Comparison of ENCODE assay signal across 9 mouse cellular contexts in genomic region chr6:53496325-53496753, GRCm38 (mm10).
DNase-seq lines count a peak whose midpoint lies in the region; ATAC-seq lines count a peak whose summit lies in the region.
"Had no signal": no experiment of that assay in that cellular context is flagged by ENCODE, and none has a peak within 500 bp of the region (broad histone marks: within the 10 kb centered on the region; RNA-seq: fewer than 3 reads in every experiment).

No protein-coding gene starts in this region.

- H3K4me2 ChIP-seq in heart, embryonic 11.5 days, result no peak overlapping the region
- H3K4me2 ChIP-seq in midbrain, embryonic 14.5 days (ENCODE audit: low read length), result no peak overlapping the region
- H3K4me2 ChIP-seq: embryonic facial prominence, embryonic 15.5 days had no signal

- no peaks in the 10 kb centered on the region for H3K36me3 ChIP-seq in heart, embryonic 11.5 days (ENCODE audit: control insufficient read depth, insufficient read depth, low read length)
- no peaks in the 10 kb centered on the region for H3K36me3 ChIP-seq in midbrain, embryonic 14.5 days (ENCODE audit: control insufficient read depth, insufficient read depth, low read length)
- H3K36me3 ChIP-seq: embryonic facial prominence, embryonic 15.5 days had no signal

- no peak overlapping the region for H3K9ac ChIP-seq in heart, embryonic 11.5 days (ENCODE audit: low read depth, low read length)
- no peak overlapping the region for H3K9ac ChIP-seq in midbrain, embryonic 14.5 days (replicated peaks; ENCODE audit: low read length)
- H3K9ac ChIP-seq: embryonic facial prominence, embryonic 15.5 days had no signal

- DNase-seq in heart, adult 11 months, result peak; percentile 97
- peak; percentile 76 for DNase-seq in adipocyte (ENCODE audit: low spot score)
- DNase-seq in heart, adult 8-10 months (ENCODE audit: low spot score), result peak; percentile 53
- peak; percentile 79 to 84 for DNase-seq in kidney, postnatal 36 days
- peak; percentile 96 for DNase-seq in skeletal muscle tissue, adult 2 months (ENCODE audit: low read depth, low spot score)
- no peak for DNase-seq in midbrain, embryonic 14.5 days

- no peak overlapping the region for H3K27ac ChIP-seq in heart, embryonic 11.5 days (ENCODE audit: low read depth, low read length)
- no peak overlapping the region for H3K27ac ChIP-seq in midbrain, embryonic 14.5 days (replicated peaks; ENCODE audit: low read depth, low read length)
- H3K27ac ChIP-seq: embryonic facial prominence, embryonic 15.5 days had no signal

- H3K4me3 ChIP-seq in heart, embryonic 11.5 days (ENCODE audit: low read depth, low read length), result no peak overlapping the region
- no peak overlapping the region for H3K4me3 ChIP-seq in midbrain, embryonic 14.5 days (replicated peaks; ENCODE audit: low read depth, low read length)
- H3K4me3 ChIP-seq: embryonic facial prominence, embryonic 15.5 days had no signal

- 65% methylated on average over 4 of the region's 4 CpGs for WGBS in heart, embryonic 11.5 days (ENCODE audit: insufficient replicate concordance)
- WGBS in midbrain, embryonic 14.5 days, result 73% methylated on average over 4 of the region's 4 CpGs

- H3K9me3 ChIP-seq in heart, embryonic 11.5 days (replicated peaks; ENCODE audit: control insufficient read depth, low read length), result no peaks in the 10 kb centered on the region
- no peaks in the 10 kb centered on the region for H3K9me3 ChIP-seq in midbrain, embryonic 14.5 days (ENCODE audit: control insufficient read depth, low read length)
- H3K9me3 ChIP-seq: embryonic facial prominence, embryonic 15.5 days had no signal

- H3K4me1 ChIP-seq in heart, embryonic 11.5 days (ENCODE audit: control insufficient read depth, insufficient read depth, low read length), result no peaks in the 10 kb centered on the region; the same call in 1 of the 2 replicates
- H3K4me1 ChIP-seq in midbrain, embryonic 14.5 days (ENCODE audit: control insufficient read depth, insufficient read depth, low read length), result no peaks in the 10 kb centered on the region

- ATAC-seq in heart, embryonic 11.5 days (replicated peaks; ENCODE audit: insufficient number of reproducible peaks, low FRiP score, low TSS enrichment), result no peak
- ATAC-seq in midbrain, embryonic 14.5 days (ENCODE audit: low FRiP score, low TSS enrichment), result no peak
- no peak for ATAC-seq in monocyte, adult 5-6 weeks (replicated peaks; ENCODE audit: insufficient number of reproducible peaks, low FRiP score, low TSS enrichment, poor library complexity, severe bottlenecking)

- H3K27me3 ChIP-seq in heart, embryonic 11.5 days (ENCODE audit: control insufficient read depth, insufficient read depth, low read length), result no peaks in the 10 kb centered on the region
- H3K27me3 ChIP-seq in midbrain, embryonic 14.5 days (ENCODE audit: control insufficient read depth, insufficient read depth, low read length), result no peaks in the 10 kb centered on the region
- H3K27me3 ChIP-seq: embryonic facial prominence, embryonic 15.5 days had no signal
